Mouse (Mus musculus): Measurements from ENCODE around the gene Acadvl.

- TF ChIP-seq POLR2A (IDR thresholded peaks at IDR 0.05; ENCODE audit: borderline replicate concordance, insufficient read depth, low read length), result no peak
- TF ChIP-seq CTCF (IDR thresholded peaks at IDR 0.05; ENCODE audit: borderline replicate concordance, insufficient read depth, low read depth, low read length), result no peak
These were observed 46.4 kb downstream of the Acadvl start for GRCm38 (mm10) chr11:69968793-69969192.
